Mouse (Mus musculus): ENCODE data around the gene Gm2042. TPM values are rescaled to one million over a fixed set of nuclear protein-coding genes. Genes with fewer than 3 reads are reported as not detected.
"Not testable (repeated sequence)": the region's sequence is repeated elsewhere in the genome, so short reads cannot be mapped to it uniquely, and the experiment has no call there.

The Gm2042 gene
- not detected for total RNA-seq (2021)
- long read RNA-seq, experiment 1: 0 reads
- long read RNA-seq, experiment 2: 0 reads

DNA sequence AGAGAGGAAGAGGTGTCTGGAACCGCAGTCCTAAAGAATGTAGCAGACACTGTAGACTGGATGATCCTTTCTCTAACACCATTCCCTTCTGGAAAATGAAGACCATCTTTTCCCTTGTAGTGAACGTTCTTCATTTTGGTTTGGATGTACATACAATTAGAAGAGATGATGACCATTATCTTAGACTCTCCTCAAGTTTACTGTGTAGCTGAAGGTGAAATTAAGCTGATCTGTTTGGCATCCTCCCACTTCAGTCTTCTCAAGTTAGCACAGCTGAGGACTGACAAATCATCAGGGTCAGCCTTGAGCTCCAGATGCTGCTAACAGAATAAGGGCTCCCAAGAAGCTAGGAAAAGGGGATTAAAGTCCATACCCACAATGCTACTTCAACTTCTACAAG is at the start of gene Gm2042:
TSS of gene Gm2042 (plus strand) at position 301 of the 400 bp plus-strand sequence.
- DNase-seq: not testable (repeated sequence)

DNA sequence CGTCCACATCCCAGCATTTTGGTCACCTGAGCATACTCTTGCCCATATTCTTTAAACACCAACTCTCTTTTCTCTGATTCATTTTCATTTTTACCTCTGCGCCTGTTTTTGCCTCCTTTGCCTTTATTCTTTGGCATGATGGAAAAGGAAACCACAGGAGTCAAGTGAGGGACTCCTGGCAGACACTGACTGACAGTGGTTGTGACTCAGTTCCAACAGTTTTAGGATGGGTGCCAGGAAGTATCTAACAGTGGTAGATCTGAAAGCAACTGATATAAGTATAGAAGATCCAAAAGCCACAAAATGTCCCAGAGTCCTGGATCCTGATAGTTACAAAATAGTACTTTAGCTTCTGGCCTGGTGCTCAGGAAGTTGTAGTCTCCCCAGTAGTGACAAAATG is 34.2 kb upstream of the Gm2042 start, which contains the start of gene Gm2035:
TSS of gene Gm2035 (minus strand) at position 137 of the 400 bp plus-strand sequence.
- not testable (repeated sequence) for DNase-seq

DNA sequence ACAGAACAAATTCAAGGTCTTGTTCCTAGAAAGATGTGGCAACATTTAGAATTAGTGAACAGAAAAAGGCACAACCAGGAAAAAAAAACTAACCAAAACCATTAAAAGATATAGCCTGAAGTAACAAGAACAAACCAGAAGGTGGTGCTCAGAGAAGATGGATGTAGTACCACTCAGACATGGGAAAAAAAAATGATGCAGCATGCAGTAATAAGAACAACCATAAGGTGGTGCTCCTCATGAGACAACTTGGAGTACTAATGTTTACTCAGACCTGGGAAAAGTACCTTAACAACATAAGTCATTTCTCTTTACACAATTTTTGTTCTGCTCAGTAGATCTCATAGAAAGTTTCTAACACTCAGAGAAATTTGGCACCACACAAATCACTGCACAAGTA is 30.1 kb downstream of the Gm2042 start:
- not testable (repeated sequence) for DNase-seq

DNA sequence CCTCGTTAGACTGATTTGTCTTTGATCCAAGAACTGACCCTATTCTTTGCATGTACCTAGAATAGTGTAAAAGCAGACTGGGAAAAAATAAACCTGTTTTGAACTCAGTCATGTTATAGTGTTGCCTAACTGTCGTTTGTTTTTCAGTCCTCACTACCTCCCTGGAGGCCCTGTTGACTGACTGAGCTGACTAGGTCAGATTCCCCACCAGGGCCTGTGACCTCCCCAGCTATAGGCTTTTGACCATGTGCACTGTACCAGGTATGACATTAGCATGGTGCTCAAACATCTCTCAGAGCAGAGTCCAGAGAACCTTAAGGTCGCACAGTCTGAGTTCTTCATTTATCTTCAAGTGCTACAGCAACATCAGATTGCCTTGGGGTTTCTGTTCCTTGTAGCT is 50.2 kb downstream of the Gm2042 start:
- DNase-seq: not testable (repeated sequence)

Other genes with a start within 250 kb of the Gm2042 start
- gene Gm21319, start 178.3 kb upstream of the Gm2042 start, total RNA-seq (2021): not detected
- not detected for gene Gm21936, start 158.6 kb upstream of the Gm2042 start, total RNA-seq (2021)
- gene BB287469, start 137.5 kb upstream of the Gm2042 start, total RNA-seq (2021): not detected
- not detected for gene Gm2001, start 111.7 kb upstream of the Gm2042 start, total RNA-seq (2021)
- not detected for gene Gm2016, start 80.0 kb upstream of the Gm2042 start, total RNA-seq (2021)
- gene Gm2022, start 58.7 kb upstream of the Gm2042 start, total RNA-seq (2021): not detected
- not detected for gene Gm2035, start 34.2 kb upstream of the Gm2042 start, total RNA-seq (2021)
- gene Gm2075, start 57.8 kb downstream of the Gm2042 start, total RNA-seq (2021): not detected
- gene Gm6803, start 64.7 kb downstream of the Gm2042 start, total RNA-seq (2021): not detected
- not detected for gene Gm2056, start 72.9 kb downstream of the Gm2042 start, total RNA-seq (2021)
- not detected for gene Gm16368, start 129.6 kb downstream of the Gm2042 start, total RNA-seq (2021)
- not detected for gene Gm10436, start 228.0 kb downstream of the Gm2042 start, total RNA-seq (2021)

All from gastrocnemius, postnatal 25 days (tissue).